Mouse (Mus musculus) myocyte (in vitro differentiated cells): ENCODE measurements around the gene Hist1h2ag.

Experiments used
- E2F4 ChIP-seq: IDR thresholded peaks from one replicate; pipeline ENCODE4 v1.6.1; 2011; ENCODE audit warnings: mild to moderate bottlenecking, control low read depth, moderate library complexity; ENCODE audit not compliant: insufficient read depth
- MAX ChIP-seq: IDR thresholded peaks from one replicate; pipeline ENCODE4 v1.6.1; 2011; ENCODE audit warnings: low read depth, mild to moderate bottlenecking, control low read depth
- MYOD1 ChIP-seq, 3 experiments: IDR thresholded peaks; one replicate each; pipeline ENCODE4 v1.6.1; 2011; ENCODE audit warnings: control low read depth in 2 of 3, low read depth in 2 of 3, mild to moderate bottlenecking in 2 of 3, moderate library complexity in 1 of 3; ENCODE audit not compliant: insufficient read length in 2 of 3, control insufficient read depth in 1 of 3
- MYOG ChIP-seq, 3 experiments: IDR thresholded peaks; one replicate each; pipeline ENCODE4 v1.6.1; 2011; ENCODE audit warnings: control low read depth in 2 of 3, low read depth in 2 of 3, mild to moderate bottlenecking in 2 of 3; ENCODE audit not compliant: insufficient read length in 2 of 3, control insufficient read depth in 1 of 3, insufficient read depth in 1 of 3
- POLR2A ChIP-seq: IDR thresholded peaks from one replicate; pipeline ENCODE4 v1.6.1; 2011; ENCODE audit warnings: low read depth, mild to moderate bottlenecking, control low read depth, moderate library complexity; ENCODE audit not compliant: insufficient read length
- TCF12 ChIP-seq: IDR thresholded peaks from one replicate; pipeline ENCODE4 v1.6.1; 2011; ENCODE audit warnings: mild to moderate bottlenecking, control low read depth; ENCODE audit not compliant: poor library complexity, insufficient read depth, severe bottlenecking
- USF1 ChIP-seq: IDR thresholded peaks from one replicate; pipeline ENCODE4 v1.6.1; 2011; ENCODE audit warnings: low read depth, mild to moderate bottlenecking, control low read depth, moderate library complexity

DNA sequence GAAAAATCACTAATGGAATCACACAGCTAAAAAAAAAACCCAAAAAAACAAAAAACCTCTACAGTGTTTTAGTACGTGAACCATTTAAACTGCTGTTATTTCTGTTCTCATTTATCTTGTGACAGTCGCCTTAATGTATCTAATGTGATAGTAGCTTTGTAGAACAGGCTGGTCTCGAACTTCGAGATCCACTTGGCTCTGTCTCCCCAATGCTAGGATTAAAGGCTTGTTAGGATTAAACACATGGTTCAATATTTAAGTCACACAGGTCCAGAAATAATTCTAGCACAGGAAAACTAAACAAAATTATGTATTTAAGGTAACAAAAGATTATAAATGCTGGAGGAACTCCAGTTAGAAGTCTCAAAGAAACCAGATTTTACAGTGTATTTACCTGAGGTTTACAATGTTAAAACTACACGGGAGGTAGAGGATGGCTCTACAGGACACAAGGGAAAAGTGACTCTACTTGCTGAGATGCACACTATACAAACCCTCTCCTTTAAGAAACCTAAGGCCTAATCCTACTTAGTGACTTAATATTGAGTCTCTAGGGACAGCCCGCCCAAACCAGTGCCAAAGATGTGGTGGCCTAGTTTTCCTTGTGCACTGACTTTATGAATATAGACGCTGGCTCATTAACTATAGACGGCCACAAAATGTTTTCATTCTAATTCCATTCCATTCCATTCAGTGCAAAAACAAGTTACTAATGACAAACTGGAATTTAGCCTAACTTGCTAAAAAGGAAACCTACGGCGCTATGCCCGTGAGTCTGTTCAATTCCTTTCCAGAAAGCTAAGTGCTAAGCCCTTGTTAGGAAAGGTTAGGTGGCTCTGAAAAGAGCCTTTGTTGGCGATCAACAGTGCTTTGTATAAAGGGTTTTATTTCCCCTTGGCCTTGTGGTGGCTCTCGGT, 835 bp downstream of the Hist1h2ag start:
- TF ChIP-seq MAX (no peak), POLR2A (no peak), TCF12 (no peak), USF1 (no peak), E2F4 (no peak), MYOG (IDR thresholded peaks at IDR 0.05; ENCODE audit: control insufficient read depth in 1 of 3, insufficient read depth in 1 of 3, insufficient read length in 2 of 3, low read depth in 2 of 3) (no peak), MYOD1 (IDR thresholded peaks at IDR 0.05; ENCODE audit: control insufficient read depth in 1 of 3, insufficient read length in 2 of 3, low read depth in 2 of 3) (no peak)
